Mouse (Mus musculus) adipocyte (in vitro differentiated cells): Measurements from ENCODE around the gene Rabl2.

Experiments
- DNase-seq: peaks from one replicate; pipeline ENCODE4 v3.0.0-alpha.2; 2016; ENCODE audit warnings: low spot score

Rabl2 gene

DNA sequence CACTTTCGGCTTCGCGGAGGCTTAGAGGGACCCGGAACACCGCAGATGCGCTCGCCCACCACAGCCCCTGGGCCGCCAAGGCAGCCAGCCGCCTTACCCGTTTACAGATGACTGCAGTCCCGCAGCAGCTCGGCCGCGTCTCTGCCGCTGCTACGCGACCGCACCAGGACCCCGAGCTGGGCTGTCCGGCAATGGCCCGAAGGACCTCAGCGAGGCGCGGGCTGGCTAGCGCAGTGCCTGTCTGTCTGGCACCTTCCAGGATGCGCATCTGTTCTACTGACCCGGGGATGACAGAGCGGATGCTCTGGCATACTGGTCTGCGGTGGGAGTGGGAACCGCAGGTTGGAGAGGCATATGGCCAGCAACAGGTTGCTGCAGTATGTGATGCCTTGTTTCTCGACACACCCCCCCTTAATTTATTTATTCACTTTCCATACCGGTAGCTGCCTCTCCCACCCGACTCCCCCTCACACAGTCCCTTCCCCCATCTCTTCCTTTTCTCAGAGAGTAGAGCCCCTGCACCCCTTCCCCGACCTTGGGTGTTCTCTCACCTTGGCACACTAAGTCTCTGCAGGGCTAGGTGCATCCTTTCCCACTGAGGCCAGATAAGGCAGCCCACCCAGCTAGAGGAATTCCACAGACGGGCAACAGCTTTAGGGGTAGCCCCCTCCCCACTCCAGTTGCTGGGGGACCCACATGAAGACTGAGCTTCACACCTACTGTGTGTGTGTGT, at the start of gene Rabl2:
Rabl2 (minus strand) TSS at position 201 of the 733 bp plus-strand sequence.
- DNase-seq: peak; percentile 79

- peak; percentile 77 for DNase-seq
These were observed 31.9 kb upstream of the Rabl2 start for GRCm38 (mm10) chr15:89623626-89623959.

DNA sequence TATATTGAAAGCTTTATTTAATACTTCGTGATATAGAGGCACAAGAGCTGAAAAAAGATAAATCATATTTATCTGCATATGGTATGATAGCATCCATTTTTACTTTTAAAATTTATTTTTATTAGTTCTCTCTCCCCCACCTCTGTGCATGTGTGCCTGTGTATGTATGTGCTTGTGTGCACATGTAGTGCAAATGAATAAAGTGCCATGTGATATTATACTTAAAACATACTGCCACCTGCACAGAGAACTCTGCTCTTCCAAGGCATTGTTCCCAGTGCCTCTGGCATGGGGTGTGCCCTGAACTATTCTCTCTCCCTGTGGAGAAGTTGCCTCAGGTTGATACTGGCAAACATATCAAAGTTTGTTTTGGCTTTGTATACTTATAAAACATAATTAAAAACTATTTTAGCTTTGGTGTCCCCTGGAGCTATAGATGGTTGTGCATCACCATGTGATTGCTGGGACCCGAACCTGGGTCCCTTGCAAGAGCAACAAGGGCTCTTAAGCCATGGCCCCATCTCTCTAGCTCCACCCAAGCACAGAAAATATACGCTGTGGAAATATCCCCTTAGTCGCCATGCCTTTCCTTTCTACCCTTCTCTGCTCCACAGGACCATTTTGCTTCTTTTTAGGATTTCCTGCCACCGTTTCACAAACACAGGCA, 31.4 kb upstream of the Rabl2 start:
- no peak for DNase-seq

GRCm38 (mm10) chr15:89622312-89622958, 30.7 kb upstream of the Rabl2 start:
- peak; percentile 30 for DNase-seq

- DNase-seq: no peak
These were observed 16.2 kb upstream of the Rabl2 start for GRCm38 (mm10) chr15:89607888-89608287.

DNA sequence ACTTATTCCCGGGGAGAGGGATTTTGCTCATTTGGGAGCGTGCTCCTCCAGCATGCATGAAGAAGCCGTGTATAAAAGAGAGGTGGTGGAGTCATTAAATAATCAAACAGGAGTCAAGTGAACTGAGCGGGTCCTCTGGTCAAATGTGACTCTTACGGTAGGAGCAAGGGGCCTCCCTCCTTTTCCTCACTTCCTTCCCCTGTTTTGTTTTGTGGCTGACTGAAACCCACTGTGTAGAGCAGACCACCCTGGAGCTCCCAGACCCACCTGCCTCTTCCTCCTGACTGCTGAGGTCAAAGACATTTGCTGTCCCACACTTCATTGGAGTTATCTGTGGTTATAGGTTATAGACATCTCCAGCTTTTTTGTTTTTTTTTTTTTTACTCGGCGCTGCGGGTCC, 15.8 kb upstream of the Rabl2 start:
- no peak for DNase-seq

DNA sequence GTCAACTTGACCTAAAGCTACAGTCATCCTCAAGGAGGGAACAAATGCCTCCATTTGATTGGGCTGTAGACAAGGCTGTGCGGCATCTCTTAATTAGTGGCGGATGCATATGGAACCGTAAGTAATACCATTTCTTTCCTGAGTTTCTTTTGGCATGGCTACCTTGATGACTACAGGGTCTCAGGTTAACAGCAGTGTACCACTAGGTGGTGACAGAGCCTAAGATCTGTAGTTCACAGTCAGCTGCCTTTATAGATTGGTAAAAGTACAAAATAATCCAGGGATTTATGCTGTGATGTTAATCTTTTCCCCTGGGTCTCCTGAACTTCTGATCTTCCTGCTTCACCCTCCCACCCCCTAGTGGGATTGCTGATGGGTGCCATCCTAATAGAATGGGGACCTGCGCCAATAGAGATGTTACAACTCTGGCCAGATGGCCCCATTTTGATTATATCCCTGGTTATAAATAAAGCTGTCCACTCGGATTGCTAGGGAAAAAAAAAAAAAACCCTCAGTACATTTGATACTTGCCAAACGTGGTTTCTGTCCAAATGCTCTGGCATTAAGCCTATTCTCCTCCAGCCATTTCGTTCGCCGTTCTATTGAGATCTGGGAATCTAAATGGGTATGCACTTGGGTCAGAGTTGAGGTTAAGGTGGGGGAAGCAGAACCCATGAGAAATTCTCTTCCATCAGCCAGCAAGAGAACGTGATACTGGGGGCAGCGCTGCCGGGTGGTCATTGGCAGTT, 14.3 kb upstream of the Rabl2 start:
- DNase-seq: peak; percentile 13

DNA sequence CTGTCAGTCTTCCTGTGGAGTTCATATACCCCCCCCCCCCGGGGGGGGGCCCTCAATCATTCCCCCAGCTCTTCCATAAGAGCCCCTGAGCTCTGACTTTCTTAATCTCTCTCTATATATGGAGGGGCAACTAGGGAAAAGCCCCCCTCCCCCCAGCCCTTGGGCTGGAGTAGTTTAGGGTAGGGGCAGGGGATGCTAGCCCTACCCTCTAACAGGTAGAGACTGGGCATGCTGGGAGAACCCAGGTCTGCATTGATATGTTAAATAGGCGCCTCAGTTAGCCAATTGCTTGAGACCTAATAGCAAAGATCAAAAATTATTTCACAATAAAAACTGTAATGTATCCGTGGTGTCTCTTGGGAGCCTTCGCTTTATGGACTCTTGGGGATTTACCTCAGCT, 825 bp upstream of the Rabl2 start:
- no peak for DNase-seq

DNA sequence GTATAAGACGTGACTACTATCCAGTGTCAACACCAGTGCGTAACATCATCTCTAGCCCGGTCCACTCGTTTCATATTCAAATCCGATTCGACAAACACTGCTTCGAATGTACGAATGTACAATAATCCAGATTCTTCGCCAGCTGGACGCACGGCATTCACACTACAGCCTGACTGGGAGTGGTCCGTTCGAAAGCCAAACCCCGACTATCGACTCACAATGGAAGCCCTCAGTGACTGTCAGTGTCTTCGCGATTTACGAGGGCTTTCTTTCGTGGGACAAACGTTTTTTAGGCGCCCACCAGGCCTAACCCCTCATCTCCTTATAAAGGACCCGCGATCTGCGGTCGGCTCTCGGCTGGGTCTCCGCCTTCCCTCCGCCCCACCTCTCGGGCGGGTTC, 406 bp downstream of the Rabl2 start:
- DNase-seq: peak; percentile 8

DNA sequence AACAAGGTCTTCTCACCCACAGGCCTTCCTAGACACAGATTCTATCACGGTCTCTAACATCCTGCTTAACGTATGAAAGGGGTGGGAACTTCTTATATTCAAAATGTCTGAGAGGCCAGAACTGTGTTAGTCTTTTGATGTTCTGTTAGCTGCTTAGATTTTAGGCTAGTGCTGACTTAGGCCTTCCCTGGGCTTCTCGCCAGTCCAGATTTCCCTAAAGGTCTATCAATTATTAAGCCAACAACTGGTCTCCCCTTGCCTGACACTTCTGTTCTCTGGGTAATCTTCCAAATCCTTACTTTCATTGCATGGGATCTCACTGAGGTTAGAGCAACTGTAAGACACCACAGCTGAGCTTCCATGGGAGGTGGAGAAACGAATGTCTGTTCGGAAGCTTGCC, 2.6 kb downstream of the Rabl2 start:
- DNase-seq: peak; percentile 24

DNA sequence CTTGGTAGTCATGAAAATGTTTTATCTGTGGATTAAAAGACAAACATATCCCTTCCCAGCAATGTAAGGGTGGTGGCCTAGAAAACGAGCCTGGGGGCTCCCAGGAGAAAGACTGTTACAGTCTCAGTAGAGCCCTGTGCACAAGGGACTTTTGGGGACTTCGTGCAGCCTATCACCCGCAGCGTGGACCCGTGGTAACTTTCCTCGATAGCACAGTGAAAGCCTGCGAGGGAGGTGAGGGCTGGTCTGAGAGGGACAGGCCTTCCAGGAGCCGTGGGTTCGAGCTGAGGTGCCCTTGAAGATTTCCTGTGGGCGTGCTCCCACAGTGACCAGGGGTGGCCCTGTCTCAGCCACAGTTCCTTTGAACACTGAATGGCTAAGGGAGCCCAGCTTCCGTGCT, 6.1 kb downstream of the Rabl2 start:
- no peak for DNase-seq

GRCm38 (mm10) chr15:89585101-89585500, 6.6 kb downstream of the Rabl2 start:
- no peak for DNase-seq

GRCm38 (mm10) chr15:89582494-89582893, 9.2 kb downstream of the Rabl2 start:
- no peak for DNase-seq

DNA sequence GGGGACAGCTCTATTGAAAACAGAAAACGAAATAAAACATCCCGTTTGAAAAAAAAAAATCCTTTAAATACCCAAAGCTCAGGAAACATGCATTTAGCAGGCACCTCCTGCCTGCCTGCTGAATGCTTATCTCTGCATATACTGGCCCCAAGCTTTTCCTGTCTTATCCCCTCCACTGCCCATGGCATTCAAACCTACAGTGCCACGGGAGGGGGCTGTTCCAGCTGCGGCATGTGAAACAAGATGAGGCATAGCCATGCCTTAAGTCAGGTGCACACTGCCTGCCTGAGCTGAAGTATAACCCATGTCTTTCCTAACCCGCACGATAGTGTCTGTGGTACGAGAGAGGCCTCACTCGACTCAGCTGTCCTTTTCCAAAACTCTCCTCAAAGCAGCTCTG, 19.6 kb downstream of the Rabl2 start:
- DNase-seq: no peak

- DNase-seq: no peak
These were observed 23.6 kb downstream of the Rabl2 start, which contains the start of gene Acr for GRCm38 (mm10) chr15:89568114-89568513. Acr (plus strand) TSS chr15:89568326.

GRCm38 (mm10) chr15:89559202-89559731, 32.5 kb downstream of the Rabl2 start:
- DNase-seq: no peak

DNA sequence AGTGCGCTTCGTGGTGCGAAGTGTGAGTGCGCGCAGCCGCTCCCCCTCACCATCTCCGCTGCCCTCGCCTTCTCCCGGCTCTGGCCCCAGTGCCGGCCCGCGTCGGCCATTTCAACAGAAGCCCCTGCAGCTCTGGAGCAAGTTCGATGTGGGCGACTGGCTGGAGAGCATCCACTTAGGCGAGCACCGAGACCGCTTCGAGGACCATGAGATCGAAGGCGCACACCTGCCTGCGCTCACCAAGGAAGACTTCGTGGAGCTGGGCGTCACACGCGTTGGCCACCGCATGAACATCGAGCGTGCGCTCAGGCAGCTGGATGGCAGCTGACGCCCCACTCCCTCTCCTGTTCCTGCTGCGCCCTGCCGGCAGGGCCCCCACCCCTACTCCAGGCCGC, 33.7 kb downstream of the Rabl2 start:
- DNase-seq: no peak

DNA sequence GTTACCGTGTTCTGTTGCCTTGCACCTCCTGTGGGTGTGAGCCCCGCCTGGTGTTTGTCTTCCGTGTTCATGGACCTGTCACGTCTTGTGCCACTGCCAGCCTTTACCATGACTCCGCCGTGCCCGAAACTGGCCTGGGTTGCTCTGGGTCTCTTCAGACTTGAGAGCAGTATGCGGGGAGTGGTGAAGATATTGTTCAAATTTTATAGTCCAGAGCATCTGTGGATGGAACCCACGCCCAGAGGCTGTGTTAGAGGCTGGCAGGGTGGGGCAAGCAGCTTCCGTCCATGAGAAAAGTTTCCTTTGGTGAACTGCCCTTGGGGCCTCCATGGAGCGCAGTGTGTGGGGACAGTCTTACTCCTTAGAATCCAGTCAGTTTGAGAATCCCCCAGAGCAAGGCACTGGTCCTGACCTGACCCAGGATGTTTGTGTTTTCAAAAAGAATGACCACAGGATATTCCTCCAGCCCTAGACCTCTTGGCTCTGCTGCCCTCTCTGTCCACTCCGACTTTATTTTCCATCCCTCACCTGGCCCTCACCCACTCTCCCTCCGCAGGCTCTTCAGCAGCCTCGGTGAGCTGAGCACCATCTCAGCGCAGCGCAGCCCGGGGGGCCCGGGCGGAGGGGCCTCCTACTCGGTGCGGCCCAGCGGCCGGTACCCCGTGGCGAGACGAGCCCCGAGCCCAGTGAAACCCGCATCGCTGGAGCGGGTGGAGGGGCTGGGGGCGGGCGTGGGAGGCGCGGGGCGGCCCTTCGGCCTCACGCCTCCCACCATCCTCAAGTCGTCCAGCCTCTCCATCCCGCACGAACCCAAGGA, 34.3 kb downstream of the Rabl2 start:
- DNase-seq: no peak

GRCm38 (mm10) chr15:89556401-89557178, 35.1 kb downstream of the Rabl2 start:
- no peak for DNase-seq

GRCm38 (mm10) chr15:89555591-89555990, 36.1 kb downstream of the Rabl2 start:
- no peak for DNase-seq

- no peak for DNase-seq
These were observed 40.0 kb downstream of the Rabl2 start for GRCm38 (mm10) chr15:89551733-89552132.
